Mouse (Mus musculus): Measurements from ENCODE around the gene Utp4. TPM values are rescaled to one million over a fixed set of nuclear protein-coding genes. Genes with fewer than 3 reads are reported as not detected.
A peak's percentile ranks its signal among the peaks of the same experiment; 100 is the strongest.

Utp4 gene
- total RNA-seq (2012; rRNA removed) (80.6 and 114 TPM in 2 replicates), total RNA-seq (2014; rRNA removed) (152 and 156 TPM in 2 replicates), polyA plus RNA-seq (2012; ENCODE audit: insufficient read length, low read depth) (183 and 202 TPM in 2 replicates)

GRCm38 (mm10) chr8:106893481-106894156 lies at the start of gene Utp4:
Gene Utp4, plus strand, starts transcription at chr8:106893636.
- H3K79me2 ChIP-seq (replicated peaks; ENCODE audit: control insufficient read depth, extremely low read depth, insufficient read depth, poor library complexity, severe bottlenecking) = peaks cover 75% of the 10 kb centered on the region
- peak; percentile 79 for DNase-seq (ENCODE audit: extremely low read depth)
- H3K27ac ChIP-seq (ENCODE audit: insufficient read depth, low read depth) = peak within 1 kb of the TSS; percentile 72
- peaks cover 28 to 59% of the 10 kb centered on the region in 2 experiments for H3K36me3 ChIP-seq (replicated peaks in 1 of 2; ENCODE audit: control insufficient read depth in 1 of 2, insufficient read depth in 1 of 2, low read length in 1 of 2)
- in situ Hi-C loops (cut with MboI; ENCODE audit: low pct_ligation_motif_present, low pct_unique_long_range_greater_than_20kb, low sequenced_read_pairs) (no loop called here), dilution Hi-C loops (cut with MboI; ENCODE audit: extremely low pct_ligation_motif_present, extremely low pct_unique_long_range_greater_than_20kb, low sequenced_read_pairs) (no loop called here)
- H3K27me3 ChIP-seq (replicated peaks) = no peaks in the 10 kb centered on the region
- peak within 1 kb of the TSS; percentile 87 to 99 (median 89) for H3K4me3 ChIP-seq (replicated peaks in 1 of 3; ENCODE audit: low read depth in 2 of 3, low read length in 2 of 3, poor library complexity in 1 of 3)
- no peak; the same call in 1 of the 2 replicates for TF ChIP-seq MYC (IDR thresholded peaks at IDR 0.05; ENCODE audit: low read depth, low read length)
- peak; percentile 67 for TF ChIP-seq CHD2 (IDR thresholded peaks at IDR 0.05; ENCODE audit: low read length)
- TF ChIP-seq PAX5 (IDR thresholded peaks at IDR 0.05; ENCODE audit: low read length) = no peak
- TF ChIP-seq CTCF (conservative IDR thresholded peaks at IDR 0.05 in 1 of 2, IDR thresholded peaks at IDR 0.05 in 1 of 2; ENCODE audit: low read depth in 2 of 2, low read length in 2 of 2) = no peak
- no peak for TF ChIP-seq RCOR1 (conservative IDR thresholded peaks at IDR 0.05; ENCODE audit: low read depth, low read length)
- peak; percentile 94 for TF ChIP-seq MXI1 (IDR thresholded peaks at IDR 0.05; ENCODE audit: low read depth, low read length)
- no peak for TF ChIP-seq ZC3H11A (IDR thresholded peaks at IDR 0.05; ENCODE audit: low read depth, low read length)
- TF ChIP-seq ETS1 (conservative IDR thresholded peaks at IDR 0.05; ENCODE audit: low read depth, low read length) = no peak
- TF ChIP-seq HCFC1 (IDR thresholded peaks at IDR 0.05; ENCODE audit: low read depth, low read length) = peak; percentile 70
- TF ChIP-seq JUN (IDR thresholded peaks at IDR 0.05; ENCODE audit: insufficient read depth, low read depth, low read length) = no peak
- no peak for TF ChIP-seq GABPA (IDR thresholded peaks at IDR 0.05; ENCODE audit: insufficient replicate concordance, low read depth, low read length)
- TF ChIP-seq ZNF384 (IDR thresholded peaks at IDR 0.05; ENCODE audit: low read depth, low read length) = no peak
- peak; percentile 87 for TF ChIP-seq POLR2AphosphoS2 (IDR thresholded peaks at IDR 0.05; ENCODE audit: low read depth, low read length)
- TF ChIP-seq TBP (conservative IDR thresholded peaks at IDR 0.05; ENCODE audit: low read depth, low read length) = no peak
- no peak for TF ChIP-seq UBTF (IDR thresholded peaks at IDR 0.05; ENCODE audit: low read depth, low read length)
- TF ChIP-seq ELF1 (IDR thresholded peaks at IDR 0.05; ENCODE audit: low read depth, low read length) = peak; percentile 95
- TF ChIP-seq MAX (IDR thresholded peaks at IDR 0.05; ENCODE audit: low read length) = peak; percentile 80; the same call in 1 of the 2 replicates
- TF ChIP-seq JUND (conservative IDR thresholded peaks at IDR 0.05; ENCODE audit: low read depth, low read length) = no peak
- no peak for TF ChIP-seq CHD1 (IDR thresholded peaks at IDR 0.05; ENCODE audit: low read depth, low read length)
- peak; percentile 24; the same call in 1 of the 2 replicates for TF ChIP-seq IRF4 (IDR thresholded peaks at IDR 0.05; ENCODE audit: low read depth, low read length)
- TF ChIP-seq TCF12 (IDR thresholded peaks at IDR 0.05; ENCODE audit: low read depth, low read length) = peak; percentile 85
- TF ChIP-seq ZMIZ1 (IDR thresholded peaks at IDR 0.05; ENCODE audit: low read depth, low read length) = peak; percentile 84
- no peak for TF ChIP-seq ZKSCAN1 (IDR thresholded peaks at IDR 0.05; ENCODE audit: borderline replicate concordance, low read depth, low read length)
- TF ChIP-seq MEF2A (IDR thresholded peaks at IDR 0.05; ENCODE audit: borderline replicate concordance, low read depth, low read length) = 0 out of 2 replicates have a peak, but pooled peaks have one; percentile 6
- peak; percentile 87 for TF ChIP-seq BHLHE40 (IDR thresholded peaks at IDR 0.05; ENCODE audit: low read depth, low read length)
- TF ChIP-seq SMC3 (IDR thresholded peaks at IDR 0.05; ENCODE audit: low read depth, low read length) = no peak
- TF ChIP-seq EP300 (IDR thresholded peaks at IDR 0.05; ENCODE audit: low read length) = no peak
- no peak for TF ChIP-seq KAT2A (IDR thresholded peaks at IDR 0.05; ENCODE audit: insufficient replicate concordance, low read length)
- TF ChIP-seq MAFK (IDR thresholded peaks at IDR 0.05; ENCODE audit: insufficient replicate concordance, low read length) = peak; percentile 62
- peak; percentile 73; the same call in 1 of the 2 replicates for TF ChIP-seq SIN3A (IDR thresholded peaks at IDR 0.05; ENCODE audit: low read length)
- no peak for TF ChIP-seq USF2 (conservative IDR thresholded peaks at IDR 0.05; ENCODE audit: low read depth, low read length)
- no peak for TF ChIP-seq RAD21 (IDR thresholded peaks at IDR 0.05; ENCODE audit: low read depth, low read length)
- TF ChIP-seq E2F4 (IDR thresholded peaks at IDR 0.05; ENCODE audit: insufficient replicate concordance, low read depth, low read length) = no peak
- TF ChIP-seq NELFE (IDR thresholded peaks at IDR 0.05; ENCODE audit: low read depth, low read length) = peak; percentile 83
- peak; percentile 84 for TF ChIP-seq NRF1 (IDR thresholded peaks at IDR 0.05; ENCODE audit: low read depth, low read length)
- no peak for TF ChIP-seq MAZ (IDR thresholded peaks at IDR 0.05; ENCODE audit: low read depth, low read length)
- peak; percentile 48; the same call in 1 of the 2 replicates for TF ChIP-seq USF1 (IDR thresholded peaks at IDR 0.05; ENCODE audit: low read depth, low read length)
- peak; percentile 93 for TF ChIP-seq POLR2A (IDR thresholded peaks at IDR 0.05; ENCODE audit: low read depth, low read length)
- H3K4me1 ChIP-seq (ENCODE audit: control insufficient read depth in 1 of 2, insufficient read depth in 2 of 2) = peaks cover 18 to 57% of the 10 kb centered on the region in 2 experiments
- no peaks in the 10 kb centered on the region for H3K9me3 ChIP-seq (replicated peaks; ENCODE audit: low read length)
- peak within 1 kb of the TSS; percentile 97 for H3K4me2 ChIP-seq (ENCODE audit: insufficient read depth, low read depth, poor library complexity, severe bottlenecking)
- peak within 1 kb of the TSS; percentile 92 for H3K9ac ChIP-seq (ENCODE audit: insufficient read depth, low read depth)

Measured in CH12.LX (cell line).